Mouse (Mus musculus): ENCODE measurements around the gene Dglucy.

GRCm38 (mm10) chr12:100775911-100776581, 2.8 kb upstream of the Dglucy start:
- TF ChIP-seq CTCF (IDR thresholded peaks at IDR 0.05; ENCODE audit: low read depth, low read length) (no peak), POLR2AphosphoS5 (IDR thresholded peaks at IDR 0.05; ENCODE audit: insufficient replicate concordance, low read depth, low read length) (no peak), GATA1 (IDR thresholded peaks at IDR 0.05; ENCODE audit: borderline replicate concordance, low read length) (no peak), TAL1 (conservative IDR thresholded peaks at IDR 0.05; ENCODE audit: low read depth, low read length) (no peak)
